Mouse (Mus musculus) neural tube, embryonic 15.5 days (tissue): ENCODE measurements around the gene Kcnj14. TPM values are rescaled to one million over a fixed set of nuclear protein-coding genes. Genes with fewer than 3 reads are reported as not detected.
A peak's percentile ranks its signal among the peaks of the same experiment; 100 is the strongest.

ENCODE experiments used
- ATAC-seq: fragments of 200-750 bp; cut with Nextera tagmentation; 2 replicates; pipeline ENCODE4 v1.8.0; 2017; ENCODE audit warnings: mild to moderate bottlenecking, moderate TSS enrichment, moderate library complexity; ENCODE audit not compliant: low FRiP score
- H3K27ac ChIP-seq: fragments of 300-500 bp; sonication (generic); replicated peaks from 2 replicates; pipeline ENCODE4 v1.5.1; 2015; ENCODE audit warnings: mild to moderate bottlenecking, inconsistent platforms
- H3K27me3 ChIP-seq: fragments of 300-500 bp; sonication (generic); replicated peaks from 2 replicates; pipeline ENCODE4 v1.6.1; 2015; ENCODE audit warnings: inconsistent platforms
- H3K36me3 ChIP-seq: fragments of 300-500 bp; sonication (generic); 2 replicates; pipeline ENCODE4 v1.6.1; 2015; ENCODE audit warnings: inconsistent platforms
- H3K4me1 ChIP-seq: fragments of 300-500 bp; sonication (generic); 2 replicates; pipeline ENCODE4 v1.6.1; 2015; ENCODE audit warnings: inconsistent platforms
- H3K4me2 ChIP-seq: fragments of 300-500 bp; sonication (generic); 2 replicates; pipeline ENCODE4 v1.6.1; 2015; ENCODE audit warnings: inconsistent platforms, mild to moderate bottlenecking, moderate library complexity
- H3K4me3 ChIP-seq: fragments of 300-500 bp; sonication (generic); replicated peaks from 2 replicates; pipeline ENCODE4 v1.5.1; 2015; ENCODE audit warnings: mild to moderate bottlenecking, inconsistent platforms
- H3K9ac ChIP-seq: fragments of 300-500 bp; sonication (generic); replicated peaks from 2 replicates; pipeline ENCODE4 v1.6.1; 2015; ENCODE audit warnings: mild to moderate bottlenecking, inconsistent platforms
- H3K9me3 ChIP-seq: fragments of 300-500 bp; sonication (generic); replicated peaks from 2 replicates; pipeline ENCODE4 v1.6.1; 2016; ENCODE audit warnings: inconsistent platforms
- WGBS: fragments of 180-500 bp; shearing (Covaris S2); methylation state at CpG from one replicate; pipeline ENCODE4 v1.1.7; 2015; ENCODE audit warnings: mixed read lengths; 5-methylcytosine and 5-hydroxymethylcytosine counted together
- polyA plus RNA-seq: library from polyadenylated mRNA; unstranded; fragments of >200 nt; fragmentation: Nextera tagmentation; extraction: Ambion mirVana; gene quantifications from 2 replicates; pipeline ENCODE4 v1.2.1, GENCODE M21; 2015

Kcnj14 gene
- polyA plus RNA-seq, 1 experiment from 2014 or later, result 1.4 TPM

GRCm38 (mm10) chr7:45793969-45794585 lies 30.5 kb downstream of the Kcnj14 start:
- H3K4me1 ChIP-seq, result peaks cover 27% of the 10 kb centered on the region
- ATAC-seq, result no peak
- H3K27ac ChIP-seq, result no peak overlapping the region
- no peak overlapping the region for H3K9ac ChIP-seq
- no peaks in the 10 kb centered on the region for H3K9me3 ChIP-seq
- H3K4me3 ChIP-seq, result no peak overlapping the region
- 92% methylated on average over 38 of the region's 44 CpGs for WGBS
- H3K27me3 ChIP-seq, result peaks cover 8% of the 10 kb centered on the region
- H3K36me3 ChIP-seq, result peaks cover 75% of the 10 kb centered on the region
- no peak overlapping the region for H3K4me2 ChIP-seq

GRCm38 (mm10) chr7:45793240-45793639 lies 31.3 kb downstream of the Kcnj14 start:
- no peak for ATAC-seq
- Histone ChIP-seq H3K4me2 (no peak overlapping the region), H3K27ac (no peak overlapping the region), H3K27me3 (peaks cover 8% of the 10 kb centered on the region), H3K9me3 (no peaks in the 10 kb centered on the region), H3K36me3 (peaks cover 83% of the 10 kb centered on the region), H3K4me1 (peaks cover 22% of the 10 kb centered on the region), H3K4me3 (no peak overlapping the region), H3K9ac (no peak overlapping the region)
- WGBS, result 85% methylated on average over 24 of the region's 24 CpGs

- Histone ChIP-seq H3K9ac (no peak overlapping the region), H3K4me2 (no peak overlapping the region), H3K36me3 (peaks cover 93% of the 10 kb centered on the region), H3K27ac (no peak overlapping the region), H3K4me1 (peaks cover 21% of the 10 kb centered on the region), H3K9me3 (no peaks in the 10 kb centered on the region), H3K27me3 (peaks cover 8% of the 10 kb centered on the region), H3K4me3 (no peak overlapping the region)
- ATAC-seq, result no peak
- WGBS, result 74% methylated on average over 17 of the region's 17 CpGs
Measured at GRCm38 (mm10) chr7:45791756-45792490, 32.7 kb downstream of the Kcnj14 start.

DNA sequence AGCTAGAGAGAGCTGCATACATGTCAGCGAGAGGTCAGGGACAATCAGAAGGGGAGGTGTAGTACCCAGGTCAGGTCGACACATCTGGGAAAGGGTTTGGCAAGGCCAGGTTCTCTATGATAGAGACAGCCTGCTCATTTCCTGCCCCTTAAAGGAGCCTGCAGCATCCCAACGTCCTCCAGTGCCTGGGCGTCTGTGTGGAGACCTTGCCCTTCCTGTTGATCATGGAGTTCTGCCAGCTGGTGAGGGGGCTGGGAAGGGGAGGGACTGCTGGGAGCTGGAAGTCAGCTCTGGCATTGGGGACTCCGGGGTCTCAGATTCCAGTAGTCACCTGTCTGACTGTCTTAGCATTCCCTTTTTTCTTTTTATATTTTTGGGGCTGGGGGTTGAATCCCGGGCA lies 33.9 kb downstream of the Kcnj14 start:
- peaks cover 29% of the 10 kb centered on the region for H3K4me1 ChIP-seq
- no peak overlapping the region for H3K27ac ChIP-seq
- no peaks in the 10 kb centered on the region for H3K9me3 ChIP-seq
- ATAC-seq, result no peak
- peaks cover 8% of the 10 kb centered on the region; the same call in 1 of the 2 replicates for H3K27me3 ChIP-seq
- H3K36me3 ChIP-seq, result peaks cover 83% of the 10 kb centered on the region
- WGBS, result 82% methylated on average over 6 of the region's 6 CpGs
- H3K4me3 ChIP-seq, result no peak overlapping the region
- no peak overlapping the region for H3K4me2 ChIP-seq
- no peak overlapping the region for H3K9ac ChIP-seq

GRCm38 (mm10) chr7:45787642-45788041 lies 36.9 kb downstream of the Kcnj14 start:
- Histone ChIP-seq H3K4me2 (peak overlapping the region; percentile 90), H3K9ac (no peak overlapping the region), H3K27ac (no peak overlapping the region), H3K27me3 (no peaks in the 10 kb centered on the region), H3K36me3 (peaks cover 52% of the 10 kb centered on the region), H3K4me3 (peak overlapping the region; percentile 72; the same call in 1 of the 2 replicates), H3K4me1 (peaks cover 40% of the 10 kb centered on the region), H3K9me3 (no peaks in the 10 kb centered on the region)
- WGBS, result 86% methylated on average over 22 of the region's 22 CpGs
- ATAC-seq, result no peak

DNA sequence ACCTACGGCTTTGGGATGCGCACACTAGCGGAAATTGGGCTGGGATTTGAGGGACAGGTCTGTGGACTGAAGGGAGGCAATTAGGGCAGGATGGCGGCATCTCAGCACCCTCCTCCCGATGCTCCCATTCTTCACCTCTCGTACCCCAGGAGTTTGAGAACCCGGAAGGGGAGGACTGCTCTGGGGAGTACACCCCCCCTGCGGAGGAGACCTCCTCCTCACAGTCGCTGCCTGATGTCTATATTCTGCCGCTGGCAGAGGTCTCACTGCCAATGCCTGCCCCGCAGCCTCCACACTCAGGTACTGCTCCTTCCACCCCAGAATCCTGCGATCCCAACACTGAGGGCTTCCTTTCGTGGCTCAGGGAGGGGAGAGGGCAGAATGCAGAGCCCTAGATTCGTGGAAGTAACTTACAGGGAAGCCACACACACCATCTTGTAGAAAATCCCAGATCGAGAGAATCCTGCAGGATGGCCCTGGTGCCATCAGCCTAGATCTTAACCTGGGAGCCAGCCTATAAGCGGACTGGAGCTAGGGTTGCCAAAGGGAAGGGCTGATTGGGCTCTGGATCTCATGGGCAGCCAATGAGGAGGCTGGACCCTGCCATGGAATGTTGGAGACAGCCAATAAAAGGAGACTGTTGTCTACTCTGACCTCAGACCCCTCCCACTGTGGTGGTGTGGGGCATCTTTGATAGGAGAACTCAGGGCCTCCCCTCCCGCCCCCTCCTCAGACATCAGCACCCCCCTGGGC lies 37.7 kb downstream of the Kcnj14 start:
- H3K4me1 ChIP-seq, result peaks cover 40% of the 10 kb centered on the region
- H3K4me3 ChIP-seq, result peak overlapping the region; percentile 72
- peak overlapping the region; percentile 90 for H3K4me2 ChIP-seq
- 6% methylated on average over 17 of the region's 17 CpGs for WGBS
- H3K9me3 ChIP-seq, result no peaks in the 10 kb centered on the region
- H3K27ac ChIP-seq, result peak overlapping the region; percentile 99
- peaks cover 44% of the 10 kb centered on the region for H3K36me3 ChIP-seq
- 0 out of 2 replicates have a peak, but pooled peaks cover 3% of the 10 kb centered on the region for H3K27me3 ChIP-seq
- peak; percentile 28; the same call in 1 of the 2 replicates for ATAC-seq
- H3K9ac ChIP-seq, result peak overlapping the region; percentile 92

DNA sequence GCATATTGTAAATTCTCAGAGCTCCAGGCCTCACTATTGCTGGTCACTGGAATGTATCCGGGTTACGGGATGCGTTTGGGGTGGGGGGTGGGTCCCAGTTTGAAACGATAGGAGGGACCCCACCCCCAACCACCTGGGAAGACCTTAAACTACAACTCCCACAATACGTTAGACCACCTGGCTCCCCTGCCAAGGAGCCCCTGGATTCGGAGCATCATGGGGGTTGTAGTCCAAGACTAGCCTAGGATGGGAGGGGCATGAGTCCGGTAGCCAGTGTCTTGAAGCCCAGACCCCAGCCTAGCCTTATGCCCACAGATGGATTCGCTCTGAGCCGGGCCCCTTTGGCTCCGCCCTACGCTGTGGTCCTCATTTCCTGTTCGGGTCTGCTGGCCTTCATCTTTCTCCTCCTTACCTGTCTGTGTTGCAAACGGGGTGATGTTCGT lies 38.4 kb downstream of the Kcnj14 start:
- WGBS, result 1% methylated on average over 14 of the region's 14 CpGs
- peak overlapping the region; percentile 72 for H3K4me3 ChIP-seq
- H3K9me3 ChIP-seq, result no peaks in the 10 kb centered on the region
- H3K36me3 ChIP-seq, result peaks cover 40% of the 10 kb centered on the region
- ATAC-seq, result peak; percentile 25
- 0 out of 2 replicates have a peak, but pooled peaks cover 3% of the 10 kb centered on the region for H3K27me3 ChIP-seq
- peak overlapping the region; percentile 92 for H3K9ac ChIP-seq
- H3K4me1 ChIP-seq, result peaks cover 40% of the 10 kb centered on the region
- peak overlapping the region; percentile 99 for H3K27ac ChIP-seq
- peak overlapping the region; percentile 90 for H3K4me2 ChIP-seq

- Histone ChIP-seq H3K27me3 (0 out of 2 replicates have a peak, but pooled peaks cover 3% of the 10 kb centered on the region), H3K4me1 (peaks cover 37% of the 10 kb centered on the region)
Measured at GRCm38 (mm10) chr7:45785388-45786135, 39.0 kb downstream of the Kcnj14 start.

GRCm38 (mm10) chr7:45784524-45785372 lies 39.8 kb downstream of the Kcnj14 start, which contains the start of gene Sult2b1:
Gene Sult2b1, minus strand, starts transcription at chr7:45784669.
- Histone ChIP-seq H3K4me2 (peak within 1 kb of the TSS; percentile 90), H3K27me3 (0 out of 2 replicates have a peak, but pooled peaks cover 3% of the 10 kb centered on the region), H3K9ac (peak within 1 kb of the TSS; percentile 92), H3K4me1 (peaks cover 36% of the 10 kb centered on the region), H3K27ac (peak within 1 kb of the TSS; percentile 99), H3K9me3 (no peaks in the 10 kb centered on the region), H3K4me3 (peak within 1 kb of the TSS; percentile 72), H3K36me3 (peaks cover 26% of the 10 kb centered on the region)
- ATAC-seq, result peak; percentile 80
- 11% methylated on average over 18 of the region's 20 CpGs for WGBS

More at GRCm38 (mm10) chr7:45785388-45786135, 39.0 kb downstream of the Kcnj14 start:
- ATAC-seq, result peak; percentile 33
- H3K9ac ChIP-seq, result peak overlapping the region; percentile 92
- H3K9me3 ChIP-seq, result no peaks in the 10 kb centered on the region
- peaks cover 34% of the 10 kb centered on the region for H3K36me3 ChIP-seq
- peak overlapping the region; percentile 72 for H3K4me3 ChIP-seq
- 1% methylated on average over 40 of the region's 42 CpGs for WGBS
- H3K27ac ChIP-seq, result peak overlapping the region; percentile 99
- H3K4me2 ChIP-seq, result peak overlapping the region; percentile 90

DNA sequence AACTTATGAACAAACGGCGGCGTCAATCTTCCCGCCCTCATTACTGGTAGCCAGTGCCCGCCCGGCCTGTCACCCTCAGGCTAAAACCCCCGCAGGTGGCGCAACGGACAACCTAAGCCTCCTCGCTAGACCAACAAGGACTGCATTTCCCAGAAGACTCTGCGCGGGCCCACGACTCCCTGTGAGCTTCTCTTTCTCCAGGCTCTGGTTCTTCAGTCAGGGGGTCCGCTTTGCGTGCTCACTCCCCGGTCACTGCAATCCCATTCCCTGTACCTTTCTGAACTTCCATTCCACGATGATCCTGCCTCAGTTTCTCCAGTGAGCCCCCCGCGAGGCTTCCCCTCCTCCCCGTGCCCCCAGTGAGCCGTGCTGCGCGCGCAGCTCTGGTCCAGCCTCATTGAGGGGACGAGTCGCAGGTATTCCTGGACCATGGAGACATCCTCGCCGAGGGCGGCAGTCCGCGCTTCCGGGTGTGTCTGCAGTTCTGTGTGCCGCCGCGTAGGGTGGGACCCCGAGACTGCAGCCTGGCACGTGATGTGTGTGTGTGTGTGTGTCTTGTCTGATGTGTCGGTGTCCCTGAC lies 41.0 kb downstream of the Kcnj14 start, which contains the start of gene Lmtk3:
Lmtk3 (plus strand) TSS at position 228 of the 581 bp plus-strand sequence.
- H3K36me3 ChIP-seq, result peaks cover 15% of the 10 kb centered on the region
- H3K4me1 ChIP-seq, result peaks cover 42% of the 10 kb centered on the region
- under 1% methylated on average over 38 of the region's 38 CpGs for WGBS
- peak within 1 kb of the TSS; percentile 90 for H3K4me2 ChIP-seq
- peak; percentile 57 for ATAC-seq
- peak within 1 kb of the TSS; percentile 99 for H3K27ac ChIP-seq
- H3K9me3 ChIP-seq, result no peaks in the 10 kb centered on the region
- H3K27me3 ChIP-seq, result 0 out of 2 replicates have a peak, but pooled peaks cover 3% of the 10 kb centered on the region
- H3K4me3 ChIP-seq, result peak within 1 kb of the TSS; percentile 72
- H3K9ac ChIP-seq, result peak within 1 kb of the TSS; percentile 92
